Mouse (Mus musculus) stomach, embryonic 14.5 days (tissue): ENCODE measurements at regions not wholly inside any gene's neighbourhood (a gene's known extent, or its start where the extent isn't known, plus 50 kb on each side); places are given as distances from the start of the nearest gene placed in this dataset.

Source experiments
- ATAC-seq: fragments of 200-750 bp; cut with Nextera tagmentation; 2 replicates; pipeline ENCODE4 v1.8.0; 2017; ENCODE audit warnings: low read depth, moderate TSS enrichment; ENCODE audit not compliant: insufficient number of reproducible peaks, insufficient read depth, low FRiP score
- H3K27ac ChIP-seq: fragments of 300-500 bp; sonication (generic); 2 replicates; pipeline ENCODE4 v1.5.1; 2014; ENCODE audit warnings: mild to moderate bottlenecking, low read length, moderate library complexity, mixed read lengths
- H3K27me3 ChIP-seq: fragments of 300-500 bp; sonication (generic); 2 replicates; pipeline ENCODE4 v1.6.1; 2014; ENCODE audit warnings: low read length, control low read depth, mixed read lengths; ENCODE audit not compliant: control insufficient read depth, insufficient read depth
- H3K36me3 ChIP-seq: fragments of 300-500 bp; sonication (generic); 2 replicates; pipeline ENCODE4 v1.6.1; 2014; ENCODE audit warnings: mild to moderate bottlenecking, control low read depth, low read length, moderate library complexity, mixed read lengths; ENCODE audit not compliant: control insufficient read depth, insufficient read depth
- H3K4me1 ChIP-seq: fragments of 300-500 bp; sonication (generic); 2 replicates; pipeline ENCODE4 v1.6.1; 2014; ENCODE audit warnings: low read length, control low read depth, mixed read lengths; ENCODE audit not compliant: control insufficient read depth, insufficient read depth
- H3K4me2 ChIP-seq: fragments of 300-500 bp; sonication (generic); replicated peaks from 2 replicates; pipeline ENCODE4 v1.6.1; 2014; ENCODE audit warnings: low read depth, low read length, control low read depth
- H3K4me3 ChIP-seq: fragments of 300-500 bp; sonication (generic); 2 replicates; pipeline ENCODE4 v1.5.1; 2014; ENCODE audit warnings: low read depth, low read length, control low read depth
- H3K9ac ChIP-seq: fragments of 300-500 bp; sonication (generic); replicated peaks from 2 replicates; pipeline ENCODE4 v1.6.1; 2014; ENCODE audit warnings: low read depth, mild to moderate bottlenecking, control low read depth, low read length, moderate library complexity, mixed read lengths
- H3K9me3 ChIP-seq: fragments of 300-500 bp; sonication (generic); 2 replicates; pipeline ENCODE4 v1.6.1; 2016; ENCODE audit warnings: low read depth, low read length, control low read depth; ENCODE audit not compliant: control insufficient read depth
- WGBS: fragments of 180-500 bp; shearing (Covaris S2); extraction: QIAGEN DNeasy Blood & Tissue Kit; methylation state at CpG from one replicate; pipeline ENCODE4 v1.1.7; 2014; 5-methylcytosine and 5-hydroxymethylcytosine counted together

GRCm38 (mm10) chr2:10783071-10783470 is 388.8 kb upstream of the Prkcq start:
- Histone ChIP-seq H3K27me3 (no peaks in the 10 kb centered on the region), H3K27ac (no peak overlapping the region), H3K9me3 (no peaks in the 10 kb centered on the region), H3K4me3 (no peak overlapping the region), H3K4me1 (no peaks in the 10 kb centered on the region), H3K9ac (no peak overlapping the region), H3K4me2 (no peak overlapping the region), H3K36me3 (no peaks in the 10 kb centered on the region)
- ATAC-seq = peak; percentile 39; the same call in 1 of the 2 replicates
- WGBS = 43% methylated on average over 7 of the region's 7 CpGs

- no peaks in the 10 kb centered on the region for H3K36me3 ChIP-seq
- WGBS = 79% methylated on average over 6 of the region's 6 CpGs
Measured at GRCm38 (mm10) chr2:10783594-10783993, 388.3 kb upstream of the Prkcq start.

GRCm38 (mm10) chr2:10784266-10784665 is 387.6 kb upstream of the Prkcq start:
- Histone ChIP-seq H3K4me3 (no peak overlapping the region), H3K36me3 (no peaks in the 10 kb centered on the region), H3K4me2 (no peak overlapping the region), H3K9ac (no peak overlapping the region), H3K27ac (no peak overlapping the region), H3K4me1 (no peaks in the 10 kb centered on the region), H3K9me3 (no peaks in the 10 kb centered on the region), H3K27me3 (no peaks in the 10 kb centered on the region)
- 41% methylated on average over 2 of the region's 2 CpGs for WGBS
- no peak for ATAC-seq

More at GRCm38 (mm10) chr2:10783594-10783993, 388.3 kb upstream of the Prkcq start:
- ATAC-seq = no peak
- no peak overlapping the region for H3K9ac ChIP-seq
- no peak overlapping the region for H3K27ac ChIP-seq
- H3K4me1 ChIP-seq = no peaks in the 10 kb centered on the region
- H3K4me3 ChIP-seq = no peak overlapping the region
- no peaks in the 10 kb centered on the region for H3K27me3 ChIP-seq
- H3K4me2 ChIP-seq = no peak overlapping the region
- no peaks in the 10 kb centered on the region for H3K9me3 ChIP-seq

GRCm38 (mm10) chr2:10785156-10785555 is 386.8 kb upstream of the Prkcq start:
- Histone ChIP-seq H3K9me3 (no peaks in the 10 kb centered on the region), H3K27ac (no peak overlapping the region), H3K4me1 (no peaks in the 10 kb centered on the region), H3K27me3 (no peaks in the 10 kb centered on the region), H3K4me3 (no peak overlapping the region), H3K36me3 (no peaks in the 10 kb centered on the region), H3K9ac (no peak overlapping the region), H3K4me2 (no peak overlapping the region)
- ATAC-seq = no peak
- 25% methylated on average over 2 of the region's 2 CpGs for WGBS

GRCm38 (mm10) chr2:10788509-10788908 is 383.4 kb upstream of the Prkcq start:
- peak; percentile 42; the same call in 1 of the 2 replicates for ATAC-seq
- Histone ChIP-seq H3K9ac (no peak overlapping the region), H3K4me1 (no peaks in the 10 kb centered on the region), H3K9me3 (no peaks in the 10 kb centered on the region), H3K36me3 (no peaks in the 10 kb centered on the region), H3K27ac (no peak overlapping the region; the same call in 1 of the 2 replicates), H3K27me3 (no peaks in the 10 kb centered on the region), H3K4me3 (no peak overlapping the region), H3K4me2 (no peak overlapping the region)
- WGBS = 22% methylated on average over 1 of the region's 1 CpGs

- Histone ChIP-seq H3K4me1 (no peaks in the 10 kb centered on the region), H3K27me3 (no peaks in the 10 kb centered on the region), H3K36me3 (no peaks in the 10 kb centered on the region), H3K9me3 (no peaks in the 10 kb centered on the region), H3K4me3 (no peak overlapping the region), H3K9ac (no peak overlapping the region), H3K27ac (no peak overlapping the region), H3K4me2 (no peak overlapping the region)
- ATAC-seq = no peak
Measured at GRCm38 (mm10) chr2:10791233-10791632, 380.7 kb upstream of the Prkcq start.

GRCm38 (mm10) chr2:10816374-10816773 is 355.5 kb upstream of the Prkcq start:
- Histone ChIP-seq H3K27ac (no peak overlapping the region), H3K4me1 (no peaks in the 10 kb centered on the region), H3K9ac (no peak overlapping the region), H3K4me2 (no peak overlapping the region), H3K36me3 (no peaks in the 10 kb centered on the region), H3K27me3 (no peaks in the 10 kb centered on the region), H3K4me3 (no peak overlapping the region), H3K9me3 (no peaks in the 10 kb centered on the region)
- ATAC-seq = no peak
- WGBS = 34% methylated on average over 2 of the region's 2 CpGs

GRCm38 (mm10) chr2:10825278-10826133 is 346.4 kb upstream of the Prkcq start:
- Histone ChIP-seq H3K4me2 (peak overlapping the region; percentile 44), H3K4me3 (peak overlapping the region; percentile 34), H3K27me3 (no peaks in the 10 kb centered on the region), H3K9me3 (no peaks in the 10 kb centered on the region), H3K9ac (0 out of 2 replicates have a peak overlapping the region, but pooled peaks have one; percentile 2), H3K27ac (no peak overlapping the region), H3K36me3 (no peaks in the 10 kb centered on the region), H3K4me1 (no peaks in the 10 kb centered on the region)
- WGBS = 26% methylated on average over 29 of the region's 29 CpGs
- ATAC-seq = peak; percentile 74; the same call in 1 of the 2 replicates
